Mouse (Mus musculus) mature B cell (primary cell): ENCODE measurements at regions not wholly inside any gene's neighbourhood (a gene's known extent, or its start where the extent isn't known, plus 50 kb on each side); places are given as distances from the start of the nearest gene placed in this dataset.

Source experiments
- in situ Hi-C: fragments of 300-500 bp; cut with MboI; formaldehyde crosslinking; loops from 2 replicates; pipeline ENCODE4 v1.14.3; 2019

GRCm38 (mm10) chrX:12837821-12838220 lies 75.9 kb upstream of the Med14 start:
- in situ Hi-C loops, result loop anchor here (10.0 kb wide), 1 partner anchor 73 kb away; the partner anchor contains the start of gene Med14

- in situ Hi-C loops, result loop anchor here (10.0 kb wide), 1 partner anchor 70 kb away; the partner anchor contains the start of gene Med14
Measured at GRCm38 (mm10) chrX:12834681-12835080, 72.8 kb upstream of the Med14 start.

DNA sequence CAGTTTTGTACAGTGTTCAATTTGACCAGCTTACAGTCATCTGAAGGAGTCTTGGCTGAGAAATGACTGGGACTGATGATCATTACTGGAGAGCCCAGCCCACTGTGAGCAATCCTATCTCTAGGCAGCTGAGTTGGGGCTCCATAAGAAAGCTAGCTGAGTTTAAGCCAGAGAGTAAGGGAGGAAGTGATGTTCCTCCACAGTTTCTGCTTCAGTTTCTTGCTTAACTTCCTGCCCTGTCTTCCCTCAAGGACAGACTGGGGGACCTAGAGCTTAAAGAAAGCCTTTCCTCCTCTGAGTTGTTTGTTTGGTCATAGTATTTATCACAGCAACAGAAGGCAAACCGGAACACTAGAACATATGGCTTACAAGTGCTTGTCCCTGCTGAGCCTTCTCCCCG lies 70.8 kb upstream of the Med14 start:
- in situ Hi-C loops, result loop anchor here (10.0 kb wide), 1 partner anchor 68 kb away; the partner anchor contains the start of gene Med14

- in situ Hi-C loops, result no loop called here
Measured at GRCm38 (mm10) chrX:12829165-12829564, 67.3 kb upstream of the Med14 start.

- in situ Hi-C loops, result no loop called here
Measured at GRCm38 (mm10) chrX:12827299-12827872, 65.5 kb upstream of the Med14 start.

DNA sequence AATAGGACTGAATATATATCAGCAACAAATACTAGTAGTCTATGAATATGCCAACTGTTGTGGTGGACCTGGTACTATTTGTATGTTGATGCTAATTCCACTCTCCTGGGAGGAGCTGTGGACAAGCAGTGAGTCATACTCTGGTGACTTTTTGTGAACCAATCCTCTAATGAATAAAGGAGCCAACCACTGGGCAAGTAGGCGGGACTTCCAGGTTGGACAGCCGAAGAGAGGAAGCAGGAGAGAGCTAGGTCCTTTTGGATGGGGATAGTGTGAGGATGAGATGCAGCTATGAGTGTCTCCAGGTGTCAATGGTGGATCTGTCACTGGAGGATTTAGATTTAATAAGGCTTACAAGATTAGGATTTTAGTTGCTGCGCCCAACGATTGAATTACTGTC lies 64.8 kb upstream of the Med14 start:
- in situ Hi-C loops, result no loop called here

DNA sequence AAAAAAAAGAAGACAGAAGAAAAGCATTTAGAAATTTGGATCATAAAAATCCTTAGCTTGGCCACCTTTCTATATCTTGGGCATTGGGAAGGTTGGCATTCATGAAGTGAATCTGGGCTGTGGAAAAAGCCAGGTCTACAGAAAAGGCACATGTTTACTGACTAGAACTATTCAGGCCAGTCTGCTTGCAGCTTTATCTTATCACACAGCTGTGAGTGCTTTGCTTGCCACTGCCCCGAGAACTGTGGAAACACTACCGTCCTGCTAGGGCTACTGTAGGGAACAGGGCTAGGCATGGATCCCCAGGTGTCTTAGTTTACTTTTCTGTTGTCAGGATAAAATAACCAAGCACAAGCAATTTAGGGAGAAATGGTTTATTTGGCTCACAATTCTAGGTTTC lies 63.4 kb upstream of the Med14 start:
- in situ Hi-C loops, result no loop called here

GRCm38 (mm10) chrX:12824497-12824896 lies 62.6 kb upstream of the Med14 start:
- in situ Hi-C loops, result no loop called here

DNA sequence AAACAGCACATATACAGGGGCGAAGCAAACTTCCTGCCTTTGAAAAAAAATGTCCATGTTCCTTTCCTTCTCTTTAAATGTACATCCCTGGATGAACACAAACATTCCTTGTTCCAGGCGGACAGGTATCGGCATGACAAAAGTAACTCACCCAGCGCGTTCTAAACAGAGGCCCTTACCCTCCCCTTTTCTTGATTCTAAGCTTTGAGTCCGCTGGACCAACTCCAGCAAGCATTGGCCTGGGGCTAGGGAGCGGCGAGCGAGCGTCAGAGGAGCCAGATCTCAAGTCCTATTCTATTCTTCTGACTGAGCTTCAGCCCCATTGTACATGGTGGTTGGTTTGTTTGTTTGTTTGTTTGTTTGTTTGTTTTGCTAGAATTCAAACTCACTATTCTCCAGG lies 60.9 kb upstream of the Med14 start:
- in situ Hi-C loops, result no loop called here

- in situ Hi-C loops, result no loop called here
Measured at GRCm38 (mm10) chrX:12813083-12813660, 51.3 kb upstream of the Med14 start.
